Mouse (Mus musculus) forebrain, embryonic 16.5 days (tissue): ENCODE data around the gene Mthfd2. TPM values are rescaled to one million over a fixed set of nuclear protein-coding genes. Genes with fewer than 3 reads are reported as not detected.

Experiments
- ATAC-seq: fragments of 200-750 bp; cut with Nextera tagmentation; 2 replicates; pipeline ENCODE4 v1.8.0; 2017; ENCODE audit warnings: mild to moderate bottlenecking, moderate library complexity
- H3K27ac ChIP-seq: fragments of 300-500 bp; sonication (generic); 2 replicates; pipeline ENCODE4 v1.5.1; 2014; ENCODE audit warnings: low read length, control low read depth
- H3K27me3 ChIP-seq: fragments of 300-500 bp; sonication (generic); replicated peaks from 2 replicates; pipeline ENCODE4 v1.6.1; 2014; ENCODE audit warnings: low read length; ENCODE audit not compliant: control insufficient read depth, insufficient read depth
- H3K36me3 ChIP-seq: fragments of 300-500 bp; sonication (generic); 2 replicates; pipeline ENCODE4 v1.6.1; 2014; ENCODE audit not compliant: control insufficient read depth, insufficient read depth
- H3K4me1 ChIP-seq: fragments of 300-500 bp; sonication (generic); replicated peaks from 2 replicates; pipeline ENCODE4 v1.6.1; 2014; ENCODE audit warnings: low read length; ENCODE audit not compliant: control insufficient read depth, insufficient read depth
- H3K4me2 ChIP-seq: fragments of 300-500 bp; sonication (generic); 2 replicates; pipeline ENCODE4 v1.6.1; 2014; ENCODE audit warnings: mild to moderate bottlenecking, low read length, control low read depth
- H3K4me3 ChIP-seq: fragments of 300-500 bp; sonication (generic); replicated peaks from 2 replicates; pipeline ENCODE4 v1.5.1; 2014; ENCODE audit warnings: mild to moderate bottlenecking, low read length, control low read depth
- H3K9ac ChIP-seq: fragments of 300-500 bp; sonication (generic); replicated peaks from 2 replicates; pipeline ENCODE4 v1.6.1; 2014; ENCODE audit warnings: low read depth, low read length, control low read depth
- H3K9me3 ChIP-seq: fragments of 300-500 bp; sonication (generic); 2 replicates; pipeline ENCODE4 v1.6.1; 2016; ENCODE audit warnings: low read length; ENCODE audit not compliant: control insufficient read depth
- WGBS: fragments of 180-500 bp; shearing (Covaris S2); extraction: QIAGEN DNeasy Blood & Tissue Kit; methylation state at CpG from one replicate; pipeline ENCODE4 v1.1.7; 2014; 5-methylcytosine and 5-hydroxymethylcytosine counted together
- polyA plus RNA-seq: library from polyadenylated mRNA; unstranded; fragments of >200 nt; fragmentation: Nextera tagmentation; extraction: Ambion mirVana; gene quantifications from 2 replicates; pipeline ENCODE4 v1.2.1, GENCODE M21; 2015

Mthfd2 gene
- polyA plus RNA-seq: 22.3 and 28.6 TPM in 2 replicates

- Histone ChIP-seq H3K36me3 (peaks cover 6% of the 10 kb centered on the region), H3K27me3 (no peaks in the 10 kb centered on the region)
Measured at GRCm38 (mm10) chr6:83325525-83326393, at the start of gene Mthfd2, which contains the start of gene Mob1a. Gene Mthfd2 (minus strand): TSS chr6:83325908. Gene Mob1a (plus strand): TSS chr6:83326016.

GRCm38 (mm10) chr6:83373704-83374300 lies 48.1 kb upstream of the Mthfd2 start:
- no peak overlapping the region for H3K27ac ChIP-seq
- H3K9me3 ChIP-seq: no peaks in the 10 kb centered on the region
- 84% methylated on average over 9 of the region's 9 CpGs for WGBS
- H3K4me3 ChIP-seq: no peak overlapping the region
- ATAC-seq: no peak
- H3K36me3 ChIP-seq: peaks cover 68% of the 10 kb centered on the region
- H3K9ac ChIP-seq: no peak overlapping the region
- no peaks in the 10 kb centered on the region for H3K27me3 ChIP-seq
- no peaks in the 10 kb centered on the region for H3K4me1 ChIP-seq
- H3K4me2 ChIP-seq: no peak overlapping the region

More at GRCm38 (mm10) chr6:83325525-83326393, at the start of gene Mthfd2, which contains the start of gene Mob1a:
- peak within 1 kb of the TSS; percentile 89 for H3K27ac ChIP-seq
- peak within 1 kb of the TSS; percentile 69 for H3K4me3 ChIP-seq
- peak within 1 kb of the TSS; percentile 92 for H3K4me2 ChIP-seq
- WGBS: under 1% methylated on average over 63 of the region's 65 CpGs
- H3K4me1 ChIP-seq: peaks cover 16% of the 10 kb centered on the region
- no peaks in the 10 kb centered on the region for H3K9me3 ChIP-seq
- ATAC-seq: peak; percentile 99
- H3K9ac ChIP-seq: peak within 1 kb of the TSS; percentile 96

- no peaks in the 10 kb centered on the region for H3K4me1 ChIP-seq
- H3K4me3 ChIP-seq: no peak overlapping the region
- H3K9ac ChIP-seq: no peak overlapping the region
- H3K27ac ChIP-seq: no peak overlapping the region
- whole genome bisulfite sequencing: 90% methylated on average over 3 of the region's 3 CpGs
- no peaks in the 10 kb centered on the region for H3K9me3 ChIP-seq
- H3K27me3 ChIP-seq: no peaks in the 10 kb centered on the region
- no peak overlapping the region for H3K4me2 ChIP-seq
- peaks cover 63% of the 10 kb centered on the region for H3K36me3 ChIP-seq
- ATAC-seq: no peak
Measured at GRCm38 (mm10) chr6:83371350-83371749, 45.6 kb upstream of the Mthfd2 start.

GRCm38 (mm10) chr6:83370316-83370965 lies 44.7 kb upstream of the Mthfd2 start:
- no peak overlapping the region for H3K4me3 ChIP-seq
- 93% methylated on average over 21 of the region's 21 CpGs for WGBS
- H3K36me3 ChIP-seq: peaks cover 54% of the 10 kb centered on the region
- no peak overlapping the region for H3K9ac ChIP-seq
- H3K9me3 ChIP-seq: no peaks in the 10 kb centered on the region
- H3K27me3 ChIP-seq: no peaks in the 10 kb centered on the region
- H3K27ac ChIP-seq: no peak overlapping the region
- no peaks in the 10 kb centered on the region for H3K4me1 ChIP-seq
- no peak overlapping the region for H3K4me2 ChIP-seq
- no peak for ATAC-seq

- no peak for ATAC-seq
- 88% methylated on average over 12 of the region's 12 CpGs for WGBS
- H3K9ac ChIP-seq: no peak overlapping the region
Measured at GRCm38 (mm10) chr6:83363075-83363474, 37.4 kb upstream of the Mthfd2 start.

GRCm38 (mm10) chr6:83361523-83362248 lies 36.0 kb upstream of the Mthfd2 start:
- H3K4me2 ChIP-seq: no peak overlapping the region
- H3K4me1 ChIP-seq: no peaks in the 10 kb centered on the region; the same call in 1 of the 2 replicates
- no peak overlapping the region for H3K9ac ChIP-seq
- H3K4me3 ChIP-seq: no peak overlapping the region
- H3K27me3 ChIP-seq: no peaks in the 10 kb centered on the region
- peaks cover 2% of the 10 kb centered on the region; the same call in 1 of the 2 replicates for H3K36me3 ChIP-seq
- no peak for ATAC-seq
- no peaks in the 10 kb centered on the region for H3K9me3 ChIP-seq
- 91% methylated on average over 11 of the region's 11 CpGs for WGBS
- H3K27ac ChIP-seq: no peak overlapping the region

More at GRCm38 (mm10) chr6:83363075-83363474, 37.4 kb upstream of the Mthfd2 start:
- Histone ChIP-seq H3K4me3 (no peak overlapping the region), H3K27ac (no peak overlapping the region), H3K27me3 (no peaks in the 10 kb centered on the region), H3K36me3 (peaks cover 7% of the 10 kb centered on the region), H3K4me1 (no peaks in the 10 kb centered on the region), H3K4me2 (no peak overlapping the region), H3K9me3 (no peaks in the 10 kb centered on the region)

- Histone ChIP-seq H3K9ac (no peak overlapping the region), H3K4me1 (no peaks in the 10 kb centered on the region; the same call in 1 of the 2 replicates), H3K4me3 (no peak overlapping the region), H3K27me3 (no peaks in the 10 kb centered on the region), H3K9me3 (no peaks in the 10 kb centered on the region), H3K36me3 (peaks cover 6% of the 10 kb centered on the region), H3K27ac (no peak overlapping the region), H3K4me2 (no peak overlapping the region)
- WGBS: 92% methylated on average over 10 of the region's 10 CpGs
- ATAC-seq: no peak
Measured at GRCm38 (mm10) chr6:83357436-83357835, 31.7 kb upstream of the Mthfd2 start.

GRCm38 (mm10) chr6:83356569-83357138 lies 30.9 kb upstream of the Mthfd2 start:
- Histone ChIP-seq H3K9me3 (no peaks in the 10 kb centered on the region), H3K4me3 (no peak overlapping the region), H3K4me2 (no peak overlapping the region), H3K27me3 (no peaks in the 10 kb centered on the region), H3K9ac (no peak overlapping the region), H3K27ac (no peak overlapping the region), H3K4me1 (no peaks in the 10 kb centered on the region; the same call in 1 of the 2 replicates), H3K36me3 (peaks cover 6% of the 10 kb centered on the region)
- peak; percentile 69 for ATAC-seq
- 21% methylated on average over 7 of the region's 7 CpGs for WGBS
